Mouse (Mus musculus) right cerebral cortex, postnatal 4 days (tissue): ENCODE measurements around the gene Tmem33.

Experiments used
- DNase-seq: peaks from one replicate; pipeline ENCODE4 v3.0.0-alpha.2; 2022

The Tmem33 gene

GRCm38 (mm10) chr5:67340811-67341210 lies 80.4 kb downstream of the Tmem33 start:
- DNase-seq, result no peak
